Mouse (Mus musculus) heart, embryonic 12.5 days (tissue): ENCODE measurements around the gene Zswim4. TPM values are rescaled to one million over a fixed set of nuclear protein-coding genes. Genes with fewer than 3 reads are reported as not detected.

Source experiments
- ATAC-seq: fragments of 200-750 bp; cut with Nextera tagmentation; 2 replicates; pipeline ENCODE4 v1.8.0; 2017; ENCODE audit warnings: moderate TSS enrichment, moderate library complexity; ENCODE audit not compliant: insufficient number of reproducible peaks, low FRiP score
- H3K27ac ChIP-seq: fragments of 300-500 bp; sonication (generic); 2 replicates; pipeline ENCODE4 v1.5.1; 2016; ENCODE audit warnings: mild to moderate bottlenecking, moderate library complexity; ENCODE audit not compliant: poor library complexity, severe bottlenecking
- H3K27me3 ChIP-seq: fragments of 300-500 bp; sonication (generic); replicated peaks from 2 replicates; pipeline ENCODE4 v1.6.1; 2016; ENCODE audit warnings: mild to moderate bottlenecking, moderate library complexity
- H3K36me3 ChIP-seq: fragments of 300-500 bp; sonication (generic); 2 replicates; pipeline ENCODE4 v1.6.1; 2016; ENCODE audit warnings: mild to moderate bottlenecking, moderate library complexity
- H3K4me1 ChIP-seq: fragments of 300-500 bp; sonication (generic); replicated peaks from 2 replicates; pipeline ENCODE4 v1.6.1; 2016; ENCODE audit warnings: mild to moderate bottlenecking
- H3K4me2 ChIP-seq: fragments of 300-500 bp; sonication (generic); 2 replicates; pipeline ENCODE4 v1.6.1; 2016; ENCODE audit warnings: mild to moderate bottlenecking, moderate library complexity
- H3K4me3 ChIP-seq: fragments of 300-500 bp; sonication (generic); 2 replicates; pipeline ENCODE4 v1.5.1; 2016; ENCODE audit warnings: mild to moderate bottlenecking
- H3K9ac ChIP-seq: fragments of 300-500 bp; sonication (generic); 2 replicates; pipeline ENCODE4 v1.6.1; 2016; ENCODE audit warnings: mild to moderate bottlenecking, moderate library complexity
- H3K9me3 ChIP-seq: fragments of 300-500 bp; sonication (generic); replicated peaks from 2 replicates; pipeline ENCODE4 v1.6.1; 2016; ENCODE audit warnings: mild to moderate bottlenecking, moderate library complexity
- WGBS: fragments of 180-500 bp; shearing (Covaris S2); methylation state at CpG from one replicate; pipeline ENCODE4 v1.1.7; 2016; 5-methylcytosine and 5-hydroxymethylcytosine counted together
- polyA plus RNA-seq: library from polyadenylated mRNA; unstranded; fragments of >200 nt; fragmentation: Nextera tagmentation; extraction: Ambion mirVana; gene quantifications from 2 replicates; pipeline ENCODE4 v1.2.1, GENCODE M21; 2016

Gene Zswim4
- polyA plus RNA-seq, 1 experiment from 2014 or later, result 12.9 TPM

GRCm38 (mm10) chr8:84197922-84198774 is 38.7 kb downstream of the Zswim4 start:
- Histone ChIP-seq H3K4me2 (peak overlapping the region; percentile 77), H3K27me3 (no peaks in the 10 kb centered on the region), H3K4me3 (peak overlapping the region; percentile 56), H3K36me3 (0 out of 2 replicates have a peak, but pooled peaks cover 6% of the 10 kb centered on the region), H3K9ac (peak overlapping the region; percentile 79), H3K4me1 (peaks cover 52% of the 10 kb centered on the region), H3K9me3 (no peaks in the 10 kb centered on the region), H3K27ac (peak overlapping the region; percentile 93)
- ATAC-seq, result peak; percentile 85
- 2% methylated on average over 30 of the region's 30 CpGs for WGBS

GRCm38 (mm10) chr8:84197141-84197921 is 39.5 kb downstream of the Zswim4 start:
- WGBS, result 3% methylated on average over 43 of the region's 43 CpGs
- Histone ChIP-seq H3K4me3 (peak overlapping the region; percentile 56), H3K36me3 (0 out of 2 replicates have a peak, but pooled peaks cover 4% of the 10 kb centered on the region), H3K27me3 (no peaks in the 10 kb centered on the region), H3K4me2 (peak overlapping the region; percentile 77), H3K9me3 (no peaks in the 10 kb centered on the region), H3K9ac (peak overlapping the region; percentile 79), H3K4me1 (peaks cover 50% of the 10 kb centered on the region), H3K27ac (peak overlapping the region; percentile 93)
- peak; percentile 40 for ATAC-seq

- Histone ChIP-seq H3K27me3 (no peaks in the 10 kb centered on the region), H3K4me1 (peaks cover 34% of the 10 kb centered on the region), H3K27ac (no peak overlapping the region), H3K4me2 (no peak overlapping the region), H3K9ac (no peak overlapping the region), H3K9me3 (no peaks in the 10 kb centered on the region), H3K4me3 (no peak overlapping the region), H3K36me3 (no peaks in the 10 kb centered on the region)
- WGBS, result 72% methylated on average over 3 of the region's 3 CpGs
- no peak for ATAC-seq
Measured at GRCm38 (mm10) chr8:84194224-84194743, 42.6 kb downstream of the Zswim4 start.

- no peak for ATAC-seq
- Histone ChIP-seq H3K9me3 (no peaks in the 10 kb centered on the region), H3K27me3 (no peaks in the 10 kb centered on the region), H3K27ac (no peak overlapping the region), H3K4me3 (no peak overlapping the region), H3K4me2 (no peak overlapping the region), H3K4me1 (peaks cover 27% of the 10 kb centered on the region), H3K36me3 (no peaks in the 10 kb centered on the region), H3K9ac (no peak overlapping the region)
- WGBS, result 78% methylated on average over 5 of the region's 5 CpGs
Measured at GRCm38 (mm10) chr8:84193566-84193965, 43.3 kb downstream of the Zswim4 start.

GRCm38 (mm10) chr8:84193161-84193560 is 43.7 kb downstream of the Zswim4 start:
- no peaks in the 10 kb centered on the region for H3K9me3 ChIP-seq

GRCm38 (mm10) chr8:84192555-84192954 is 44.3 kb downstream of the Zswim4 start:
- H3K9me3 ChIP-seq, result no peaks in the 10 kb centered on the region
- no peaks in the 10 kb centered on the region for H3K27me3 ChIP-seq
- H3K36me3 ChIP-seq, result no peaks in the 10 kb centered on the region
- H3K4me3 ChIP-seq, result peak overlapping the region; percentile 31
- peak overlapping the region; percentile 95 for H3K27ac ChIP-seq
- WGBS, result 2% methylated on average over 33 of the region's 33 CpGs
- ATAC-seq, result peak; percentile 89
- H3K4me2 ChIP-seq, result peak overlapping the region; percentile 59
- peak overlapping the region; percentile 56 for H3K9ac ChIP-seq
- peaks cover 17% of the 10 kb centered on the region for H3K4me1 ChIP-seq

More at GRCm38 (mm10) chr8:84193161-84193560, 43.7 kb downstream of the Zswim4 start:
- no peak overlapping the region for H3K4me2 ChIP-seq
- ATAC-seq, result no peak
- H3K9ac ChIP-seq, result no peak overlapping the region; the same call in 1 of the 2 replicates
- peak overlapping the region; percentile 95; the same call in 1 of the 2 replicates for H3K27ac ChIP-seq
- H3K4me1 ChIP-seq, result peaks cover 23% of the 10 kb centered on the region
- H3K36me3 ChIP-seq, result no peaks in the 10 kb centered on the region
- 82% methylated on average over 4 of the region's 4 CpGs for WGBS
- H3K4me3 ChIP-seq, result no peak overlapping the region
- no peaks in the 10 kb centered on the region for H3K27me3 ChIP-seq

- H3K4me1 ChIP-seq, result peaks cover 20% of the 10 kb centered on the region
- peak overlapping the region; percentile 31 for H3K4me3 ChIP-seq
- H3K36me3 ChIP-seq, result no peaks in the 10 kb centered on the region
- no peaks in the 10 kb centered on the region for H3K27me3 ChIP-seq
- peak; percentile 92 for ATAC-seq
- WGBS, result 7% methylated on average over 13 of the region's 13 CpGs
- H3K4me2 ChIP-seq, result peak overlapping the region; percentile 59
- H3K27ac ChIP-seq, result peak overlapping the region; percentile 95
- peak overlapping the region; percentile 56 for H3K9ac ChIP-seq
- H3K9me3 ChIP-seq, result no peaks in the 10 kb centered on the region
Measured at GRCm38 (mm10) chr8:84192023-84192422, 44.8 kb downstream of the Zswim4 start.

GRCm38 (mm10) chr8:84190191-84190867 is 46.5 kb downstream of the Zswim4 start:
- no peak overlapping the region for H3K4me3 ChIP-seq
- H3K9ac ChIP-seq, result no peak overlapping the region
- ATAC-seq, result no peak
- H3K4me1 ChIP-seq, result peaks cover 24% of the 10 kb centered on the region
- no peak overlapping the region for H3K4me2 ChIP-seq
- 93% methylated on average over 7 of the region's 7 CpGs for WGBS
- no peaks in the 10 kb centered on the region for H3K27me3 ChIP-seq
- no peaks in the 10 kb centered on the region for H3K9me3 ChIP-seq
- H3K27ac ChIP-seq, result peak overlapping the region; percentile 44
- H3K36me3 ChIP-seq, result no peaks in the 10 kb centered on the region

- no peak overlapping the region for H3K4me3 ChIP-seq
- WGBS, result 52% methylated on average over 4 of the region's 4 CpGs
- H3K9me3 ChIP-seq, result no peaks in the 10 kb centered on the region
- no peak overlapping the region; the same call in 1 of the 2 replicates for H3K9ac ChIP-seq
- H3K4me1 ChIP-seq, result peaks cover 25% of the 10 kb centered on the region
- H3K4me2 ChIP-seq, result no peak overlapping the region
- H3K27ac ChIP-seq, result peak overlapping the region; percentile 44; the same call in 1 of the 2 replicates
- no peaks in the 10 kb centered on the region for H3K27me3 ChIP-seq
- no peaks in the 10 kb centered on the region for H3K36me3 ChIP-seq
- ATAC-seq, result no peak
Measured at GRCm38 (mm10) chr8:84189603-84190002, 47.3 kb downstream of the Zswim4 start.

GRCm38 (mm10) chr8:84188671-84189070 is 48.2 kb downstream of the Zswim4 start:
- peaks cover 32% of the 10 kb centered on the region for H3K4me1 ChIP-seq
- no peak overlapping the region for H3K4me3 ChIP-seq
- H3K9me3 ChIP-seq, result no peaks in the 10 kb centered on the region
- no peak overlapping the region for H3K27ac ChIP-seq
- ATAC-seq, result no peak
- no peak overlapping the region for H3K4me2 ChIP-seq
- no peaks in the 10 kb centered on the region for H3K36me3 ChIP-seq
- H3K27me3 ChIP-seq, result no peaks in the 10 kb centered on the region
- H3K9ac ChIP-seq, result no peak overlapping the region
- 86% methylated on average over 10 of the region's 10 CpGs for WGBS
